Mouse (Mus musculus) hindbrain, embryonic 11.5 days (tissue): ENCODE measurements at regions not wholly inside any gene's neighbourhood (a gene's known extent, or its start where the extent isn't known, plus 50 kb on each side); places are given as distances from the start of the nearest gene placed in this dataset.

Experiments
- ATAC-seq: fragments of 200-750 bp; cut with Nextera tagmentation; 2 replicates; pipeline ENCODE4 v1.8.0; 2017; ENCODE audit warnings: mild to moderate bottlenecking, moderate TSS enrichment, moderate library complexity; ENCODE audit not compliant: low FRiP score
- DNase-seq: peaks from one replicate; pipeline ENCODE4 v3.0.0-alpha.2; 2015; ENCODE audit warnings: low spot score
- H3K27ac ChIP-seq: fragments of 300-500 bp; sonication (generic); 2 replicates; pipeline ENCODE4 v1.5.1; 2014; ENCODE audit warnings: mild to moderate bottlenecking, low read depth, low read length
- H3K27me3 ChIP-seq: fragments of 300-500 bp; sonication (generic); 2 replicates; pipeline ENCODE4 v1.6.1; 2014; ENCODE audit warnings: mild to moderate bottlenecking, low read length, moderate library complexity, mixed read lengths; ENCODE audit not compliant: control insufficient read depth, insufficient read depth
- H3K36me3 ChIP-seq: fragments of 300-500 bp; sonication (generic); 2 replicates; pipeline ENCODE4 v1.6.1; 2014; ENCODE audit warnings: mild to moderate bottlenecking, low read length, moderate library complexity, mixed read lengths; ENCODE audit not compliant: control insufficient read depth, insufficient read depth
- H3K4me1 ChIP-seq: fragments of 300-500 bp; sonication (generic); replicated peaks from 2 replicates; pipeline ENCODE4 v1.6.1; 2014; ENCODE audit warnings: low read length, mixed read lengths; ENCODE audit not compliant: control insufficient read depth, insufficient read depth
- H3K4me2 ChIP-seq: fragments of 300-500 bp; sonication (generic); replicated peaks from 2 replicates; pipeline ENCODE4 v1.6.1; 2014; ENCODE audit warnings: mild to moderate bottlenecking, low read depth, low read length
- H3K4me3 ChIP-seq: fragments of 300-500 bp; sonication (generic); 2 replicates; pipeline ENCODE4 v1.5.1; 2014; ENCODE audit warnings: low read depth, low read length
- H3K9ac ChIP-seq: fragments of 300-500 bp; sonication (generic); 2 replicates; pipeline ENCODE4 v1.6.1; 2014; ENCODE audit warnings: low read depth, low read length
- H3K9me3 ChIP-seq: fragments of 300-500 bp; sonication (generic); 2 replicates; pipeline ENCODE4 v1.6.1; 2016; ENCODE audit warnings: low read length; ENCODE audit not compliant: control insufficient read depth
- WGBS: fragments of 180-500 bp; shearing (Covaris S2); extraction: QIAGEN DNeasy Blood & Tissue Kit; methylation state at CpG from one replicate; pipeline ENCODE4 v1.1.7; 2014; 5-methylcytosine and 5-hydroxymethylcytosine counted together

- ATAC-seq = peak; percentile 84
- peak overlapping the region; percentile 72 for H3K27ac ChIP-seq
Observed at GRCm38 (mm10) chr15:103102068-103102840, 64.6 kb downstream of the Smug1 start.

GRCm38 (mm10) chr15:103100121-103100520 is 66.8 kb downstream of the Smug1 start:
- peak overlapping the region; percentile 24 for H3K4me2 ChIP-seq
- H3K9ac ChIP-seq = peak overlapping the region; percentile 8; the same call in 1 of the 2 replicates
- DNase-seq = no peak

More at GRCm38 (mm10) chr15:103102068-103102840, 64.6 kb downstream of the Smug1 start:
- no peaks in the 10 kb centered on the region for H3K36me3 ChIP-seq
- 0 out of 2 replicates have a peak, but pooled peaks cover 7% of the 10 kb centered on the region for H3K4me1 ChIP-seq
- H3K9ac ChIP-seq = peak overlapping the region; percentile 71
- H3K4me3 ChIP-seq = peak overlapping the region; percentile 53
- H3K27me3 ChIP-seq = peaks cover 21% of the 10 kb centered on the region
- peak; percentile 68 for DNase-seq
- WGBS = 1% methylated on average over 44 of the region's 46 CpGs
- peak overlapping the region; percentile 67 for H3K4me2 ChIP-seq
- H3K9me3 ChIP-seq = no peaks in the 10 kb centered on the region

GRCm38 (mm10) chr15:103094457-103094856 is 72.4 kb downstream of the Smug1 start:
- H3K4me1 ChIP-seq = no peaks in the 10 kb centered on the region
- H3K27me3 ChIP-seq = peaks cover 8% of the 10 kb centered on the region; the same call in 1 of the 2 replicates

More at GRCm38 (mm10) chr15:103100121-103100520, 66.8 kb downstream of the Smug1 start:
- H3K27me3 ChIP-seq = peaks cover 21% of the 10 kb centered on the region
- H3K36me3 ChIP-seq = no peaks in the 10 kb centered on the region
- peak overlapping the region; percentile 15; the same call in 1 of the 2 replicates for H3K4me3 ChIP-seq
- H3K4me1 ChIP-seq = 0 out of 2 replicates have a peak, but pooled peaks cover 7% of the 10 kb centered on the region
- 0 out of 2 replicates have a peak overlapping the region, but pooled peaks have one; percentile 18 for H3K27ac ChIP-seq
- no peak for ATAC-seq
- H3K9me3 ChIP-seq = no peaks in the 10 kb centered on the region
- WGBS = 52% methylated on average over 4 of the region's 4 CpGs

GRCm38 (mm10) chr15:103093655-103094054 is 73.2 kb downstream of the Smug1 start:
- Histone ChIP-seq H3K27me3 (peaks cover 9% of the 10 kb centered on the region; the same call in 1 of the 2 replicates), H3K36me3 (no peaks in the 10 kb centered on the region), H3K4me1 (no peaks in the 10 kb centered on the region), H3K9me3 (no peaks in the 10 kb centered on the region), H3K4me3 (no peak overlapping the region), H3K9ac (no peak overlapping the region), H3K27ac (no peak overlapping the region), H3K4me2 (no peak overlapping the region)
- ATAC-seq (no peak), DNase-seq (no peak)
- 78% methylated on average over 12 of the region's 12 CpGs for WGBS

More at GRCm38 (mm10) chr15:103094457-103094856, 72.4 kb downstream of the Smug1 start:
- Histone ChIP-seq H3K4me3 (no peak overlapping the region), H3K9ac (no peak overlapping the region), H3K9me3 (no peaks in the 10 kb centered on the region), H3K27ac (no peak overlapping the region), H3K36me3 (no peaks in the 10 kb centered on the region), H3K4me2 (no peak overlapping the region)
- DNase-seq (no peak), ATAC-seq (no peak)
- WGBS = 80% methylated on average over 7 of the region's 7 CpGs

- Histone ChIP-seq H3K9ac (no peak overlapping the region), H3K27me3 (peaks cover 19% of the 10 kb centered on the region; the same call in 1 of the 2 replicates), H3K36me3 (no peaks in the 10 kb centered on the region), H3K9me3 (no peaks in the 10 kb centered on the region), H3K4me3 (no peak overlapping the region), H3K4me2 (no peak overlapping the region), H3K27ac (no peak overlapping the region), H3K4me1 (no peaks in the 10 kb centered on the region)
- DNase-seq = no peak
- ATAC-seq = no peak
Observed at GRCm38 (mm10) chr15:103092496-103092895, 73.8 kb downstream of the Hoxc4 start.

- Histone ChIP-seq H3K4me2 (no peak overlapping the region), H3K9me3 (no peaks in the 10 kb centered on the region), H3K36me3 (no peaks in the 10 kb centered on the region), H3K4me3 (no peak overlapping the region), H3K9ac (no peak overlapping the region), H3K4me1 (0 out of 2 replicates have a peak, but pooled peaks cover 5% of the 10 kb centered on the region), H3K27me3 (peaks cover 38% of the 10 kb centered on the region), H3K27ac (no peak overlapping the region)
- ATAC-seq (no peak), DNase-seq (no peak)
- 67% methylated on average over 6 of the region's 6 CpGs for WGBS
Observed at GRCm38 (mm10) chr15:103090280-103091164, 71.8 kb downstream of the Hoxc4 start.

GRCm38 (mm10) chr15:103089852-103090251 is 71.1 kb downstream of the Hoxc4 start:
- Histone ChIP-seq H3K4me3 (no peak overlapping the region), H3K27me3 (peaks cover 43% of the 10 kb centered on the region), H3K36me3 (no peaks in the 10 kb centered on the region), H3K9ac (no peak overlapping the region), H3K4me1 (0 out of 2 replicates have a peak, but pooled peaks cover 5% of the 10 kb centered on the region), H3K9me3 (no peaks in the 10 kb centered on the region), H3K27ac (no peak overlapping the region), H3K4me2 (no peak overlapping the region)
- ATAC-seq = no peak
- 64% methylated on average over 1 of the region's 1 CpGs for WGBS
- DNase-seq = no peak

GRCm38 (mm10) chr15:103089440-103089839 is 70.7 kb downstream of the Hoxc4 start:
- H3K27me3 ChIP-seq = peaks cover 47% of the 10 kb centered on the region
- 0 out of 2 replicates have a peak, but pooled peaks cover 5% of the 10 kb centered on the region for H3K4me1 ChIP-seq
- no peak overlapping the region for H3K27ac ChIP-seq
- no peak overlapping the region for H3K4me2 ChIP-seq
- H3K9ac ChIP-seq = no peak overlapping the region
- no peaks in the 10 kb centered on the region for H3K36me3 ChIP-seq
- H3K4me3 ChIP-seq = no peak overlapping the region
- DNase-seq (no peak), ATAC-seq (no peak)
- WGBS = 72% methylated on average over 1 of the region's 1 CpGs
- H3K9me3 ChIP-seq = no peaks in the 10 kb centered on the region
